Mouse (Mus musculus) liver, adult 2 months (tissue): ENCODE data around the gene Bpifc. TPM values are rescaled to one million over a fixed set of nuclear protein-coding genes. Genes with fewer than 3 reads are reported as not detected.

Experiments used
- DNase-seq: peaks from one replicate; pipeline ENCODE4 v3.0.0-alpha.2; 2011; ENCODE audit warnings: low read depth, low spot score; ENCODE audit errors: extremely low read depth
- H3K27ac ChIP-seq: fragments of 200-500 bp; replicated peaks from 2 replicates; pipeline ENCODE4 v1.5.1; 2012; ENCODE audit warnings: low read depth, mild to moderate bottlenecking, control low read depth, inconsistent platforms, low read length; ENCODE audit not compliant: insufficient read depth
- H3K27me3 ChIP-seq: fragments of 200-500 bp; 2 replicates; pipeline ENCODE4 v1.6.1; 2012; ENCODE audit warnings: mild to moderate bottlenecking, moderate library complexity, low read length, inconsistent platforms; ENCODE audit not compliant: control insufficient read depth, insufficient read depth
- H3K36me3 ChIP-seq: fragments of 200-500 bp; 2 replicates; pipeline ENCODE4 v1.6.1; 2012; ENCODE audit warnings: low read length, inconsistent platforms; ENCODE audit not compliant: control insufficient read depth, insufficient read depth
- H3K4me1 ChIP-seq: fragments of 200-500 bp; 2 replicates; pipeline ENCODE4 v1.6.1; 2011; ENCODE audit warnings: low read length; ENCODE audit not compliant: control insufficient read depth, insufficient read depth
- H3K4me3 ChIP-seq: fragments of 200-500 bp; 2 replicates; pipeline ENCODE4 v1.5.1; 2011; ENCODE audit warnings: low read depth, mild to moderate bottlenecking, control low read depth, low read length, moderate library complexity; ENCODE audit not compliant: insufficient read depth
- H3K79me2 ChIP-seq: fragments of 200-500 bp; 2 replicates; pipeline ENCODE4 v1.6.1; 2012; ENCODE audit warnings: inconsistent platforms, mild to moderate bottlenecking, low read length, moderate library complexity; ENCODE audit not compliant: control insufficient read depth, insufficient read depth
- H3K9ac ChIP-seq: fragments of 200-500 bp; 2 replicates; pipeline ENCODE4 v1.6.1; 2012; ENCODE audit warnings: low read depth, mild to moderate bottlenecking, control low read depth, inconsistent platforms, low read length
- CTCF ChIP-seq: fragments of 200-500 bp; IDR thresholded peaks from 2 replicates; pipeline ENCODE4 v1.5.1; 2011; ENCODE audit warnings: low read depth, low read length, control low read depth
- POLR2A ChIP-seq: fragments of 200-500 bp; IDR thresholded peaks from 2 replicates; pipeline ENCODE4 v1.6.1; 2011; ENCODE audit warnings: low read length, control low read depth; ENCODE audit not compliant: insufficient read depth; ENCODE audit errors: extremely low read depth
- WGBS: fragments of 180-500 bp; shearing (Covaris S2); methylation state at CpG from one replicate; pipeline ENCODE4 v1.1.7; 2018; 5-methylcytosine and 5-hydroxymethylcytosine counted together
- polyA plus RNA-seq: library from polyadenylated mRNA; depleted of rRNA; stranded (reverse); fragments of >200 nt; gene quantifications from 2 replicates; pipeline ENCODE4 v1.2.3, GENCODE M21; 2012; rRNA removed
- total RNA-seq: library from RNA; depleted of rRNA; stranded (reverse); fragments of >200 nt; gene quantifications from 2 replicates; pipeline ENCODE4 v1.2.3, GENCODE M21; 2014; rRNA removed

The Bpifc gene
- total RNA-seq, result not detected in 2 replicates
- polyA plus RNA-seq, result not detected in 2 replicates

DNA sequence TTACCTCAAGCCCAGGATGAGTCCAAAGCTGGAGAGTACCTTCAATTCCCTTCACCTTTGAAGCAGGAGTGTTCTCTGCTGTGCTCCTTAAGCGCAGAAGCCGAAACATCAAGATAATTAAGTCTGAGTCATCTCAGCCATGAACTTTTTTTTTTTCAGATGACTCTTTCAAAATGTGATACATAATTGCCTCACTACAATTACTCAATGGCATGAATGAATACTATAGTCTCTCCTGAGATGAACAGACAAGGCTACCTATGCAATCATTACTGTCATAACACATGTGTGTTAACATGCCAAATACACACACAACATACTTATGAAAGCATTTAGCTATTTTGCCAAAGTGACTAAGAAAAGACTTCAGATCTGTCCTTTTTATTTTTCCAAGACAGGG lies at the start of gene Bpifc:
Gene Bpifc, minus strand, starts transcription at position 115 of the 400 bp plus-strand sequence.
- H3K4me3 ChIP-seq, result no peak within 1 kb of the TSS
- H3K79me2 ChIP-seq, result no peaks in the 10 kb centered on the region
- WGBS, result 92% methylated on average over 2 of the region's 2 CpGs
- H3K9ac ChIP-seq, result no peak within 1 kb of the TSS
- H3K27me3 ChIP-seq, result no peaks in the 10 kb centered on the region
- no peak within 1 kb of the TSS for H3K27ac ChIP-seq
- no peak for TF ChIP-seq POLR2A
- TF ChIP-seq CTCF, result no peak
- no peaks in the 10 kb centered on the region for H3K4me1 ChIP-seq
- no peak for DNase-seq
- no peaks in the 10 kb centered on the region for H3K36me3 ChIP-seq

DNA sequence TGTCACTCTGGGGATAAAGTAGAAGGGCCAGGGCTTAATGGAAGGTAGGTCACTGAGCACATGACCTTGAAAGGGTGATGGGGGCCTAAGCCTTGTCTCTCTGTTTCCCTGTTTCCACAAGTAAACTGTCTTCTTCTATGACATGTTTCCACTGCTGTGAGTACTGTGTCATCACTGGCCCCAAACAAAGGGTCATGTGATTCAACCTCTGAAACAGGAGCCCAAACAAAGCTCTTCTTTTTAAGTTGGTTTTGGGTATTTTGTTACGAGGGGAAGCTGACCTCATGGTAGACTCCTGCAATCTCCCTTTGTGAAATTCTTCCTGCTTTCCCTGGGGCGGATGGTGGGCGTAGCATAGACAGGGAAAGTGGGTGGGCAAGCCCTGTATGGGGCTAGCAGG lies 48.6 kb upstream of the Bpifc start:
- Histone ChIP-seq H3K36me3 (no peaks in the 10 kb centered on the region), H3K79me2 (no peaks in the 10 kb centered on the region), H3K27ac (no peak overlapping the region), H3K4me3 (no peak overlapping the region), H3K9ac (no peak overlapping the region), H3K4me1 (no peaks in the 10 kb centered on the region), H3K27me3 (no peaks in the 10 kb centered on the region)
- no peak for DNase-seq
- TF ChIP-seq CTCF (no peak), POLR2A (no peak)
- WGBS, result 79% methylated on average over 3 of the region's 3 CpGs

DNA sequence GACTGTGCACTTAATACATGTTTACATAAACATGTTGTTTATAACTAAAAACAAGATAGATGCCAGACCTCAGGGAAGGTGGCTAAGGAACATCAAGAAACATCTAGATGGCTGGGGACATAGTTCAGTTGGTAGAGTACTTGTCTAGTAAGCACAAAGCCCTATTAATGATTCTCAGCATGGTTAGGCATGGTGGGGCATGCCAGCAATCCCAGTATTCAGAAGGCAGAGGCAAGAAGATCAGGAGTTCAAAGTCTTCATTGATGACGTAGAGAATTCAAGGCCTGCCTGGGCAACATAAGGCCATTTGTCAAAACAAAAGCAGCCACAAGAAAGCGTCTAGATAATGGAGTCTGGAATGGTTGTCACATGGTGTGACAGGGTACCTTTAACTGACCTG lies 46.0 kb upstream of the Bpifc start:
- no peaks in the 10 kb centered on the region for H3K27me3 ChIP-seq
- H3K4me1 ChIP-seq, result no peaks in the 10 kb centered on the region
- H3K36me3 ChIP-seq, result no peaks in the 10 kb centered on the region
- no peak overlapping the region for H3K27ac ChIP-seq
- no peak overlapping the region for H3K9ac ChIP-seq
- WGBS, result 58% methylated on average over 2 of the region's 2 CpGs
- H3K4me3 ChIP-seq, result no peak overlapping the region
- TF ChIP-seq POLR2A (no peak), CTCF (no peak)
- peak; percentile 46 for DNase-seq
- no peaks in the 10 kb centered on the region for H3K79me2 ChIP-seq

DNA sequence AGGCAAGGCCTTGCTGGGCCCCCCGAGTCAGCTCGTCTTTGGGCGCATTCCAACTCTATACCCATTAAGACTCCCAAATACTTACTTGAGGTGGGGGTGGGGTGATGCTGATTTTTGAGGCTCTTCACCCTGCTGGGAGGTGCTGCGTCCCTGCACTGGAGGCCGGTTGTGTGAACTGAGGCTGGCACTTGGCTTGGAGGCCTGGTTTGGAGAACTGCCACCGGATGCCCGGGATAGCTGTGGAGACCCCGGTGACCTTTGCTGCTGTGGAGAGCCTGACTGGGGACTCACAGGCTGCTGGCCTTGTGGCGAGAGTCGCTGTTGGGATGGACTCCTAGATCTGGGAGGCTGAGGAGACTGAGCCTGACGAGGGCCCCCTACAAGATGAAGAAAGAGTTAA lies 45.6 kb upstream of the Bpifc start:
- Histone ChIP-seq H3K36me3 (no peaks in the 10 kb centered on the region), H3K4me3 (no peak overlapping the region), H3K9ac (no peak overlapping the region), H3K79me2 (no peaks in the 10 kb centered on the region), H3K4me1 (no peaks in the 10 kb centered on the region), H3K27ac (no peak overlapping the region), H3K27me3 (no peaks in the 10 kb centered on the region)
- DNase-seq, result no peak
- TF ChIP-seq CTCF, result no peak
- no peak for TF ChIP-seq POLR2A
- 92% methylated on average over 11 of the region's 11 CpGs for WGBS

DNA sequence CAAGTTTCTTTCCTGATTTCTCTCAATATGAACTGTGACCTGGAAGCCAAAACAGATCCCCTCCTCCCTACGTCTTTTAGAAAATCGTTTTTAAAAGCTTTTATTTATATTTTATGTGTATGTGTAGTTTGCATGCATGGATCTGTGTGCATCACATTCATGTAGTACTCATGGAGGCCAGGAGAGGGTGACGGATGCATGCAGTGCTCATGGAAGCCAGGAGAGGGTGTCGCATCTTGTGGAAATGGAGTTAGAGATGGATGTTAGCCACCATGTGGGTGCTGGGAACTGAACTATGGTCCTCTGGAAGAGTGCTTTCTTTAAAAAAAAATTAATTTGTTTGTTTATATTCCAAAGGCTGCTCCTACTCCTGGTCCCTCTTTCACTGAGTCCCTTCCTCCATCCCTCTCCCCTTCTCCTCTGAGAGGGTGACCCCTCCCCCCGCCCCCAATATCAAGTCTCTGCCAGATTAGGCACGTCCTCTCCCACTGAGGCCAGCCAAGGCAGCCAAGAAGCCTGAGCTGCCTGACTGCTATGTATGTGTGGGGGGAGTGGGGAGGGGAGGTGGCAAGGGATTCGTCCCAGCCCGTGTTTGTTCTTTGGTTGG lies 44.7 kb upstream of the Bpifc start:
- TF ChIP-seq CTCF (peak; percentile 16; the same call in 1 of the 2 replicates), POLR2A (no peak)
- H3K27ac ChIP-seq, result no peak overlapping the region
- DNase-seq, result no peak
- H3K27me3 ChIP-seq, result no peaks in the 10 kb centered on the region
- H3K4me3 ChIP-seq, result no peak overlapping the region
- no peak overlapping the region for H3K9ac ChIP-seq
- no peaks in the 10 kb centered on the region; the same call in 1 of the 2 replicates for H3K36me3 ChIP-seq
- WGBS, result 84% methylated on average over 8 of the region's 8 CpGs
- no peaks in the 10 kb centered on the region for H3K79me2 ChIP-seq
- no peaks in the 10 kb centered on the region for H3K4me1 ChIP-seq

DNA sequence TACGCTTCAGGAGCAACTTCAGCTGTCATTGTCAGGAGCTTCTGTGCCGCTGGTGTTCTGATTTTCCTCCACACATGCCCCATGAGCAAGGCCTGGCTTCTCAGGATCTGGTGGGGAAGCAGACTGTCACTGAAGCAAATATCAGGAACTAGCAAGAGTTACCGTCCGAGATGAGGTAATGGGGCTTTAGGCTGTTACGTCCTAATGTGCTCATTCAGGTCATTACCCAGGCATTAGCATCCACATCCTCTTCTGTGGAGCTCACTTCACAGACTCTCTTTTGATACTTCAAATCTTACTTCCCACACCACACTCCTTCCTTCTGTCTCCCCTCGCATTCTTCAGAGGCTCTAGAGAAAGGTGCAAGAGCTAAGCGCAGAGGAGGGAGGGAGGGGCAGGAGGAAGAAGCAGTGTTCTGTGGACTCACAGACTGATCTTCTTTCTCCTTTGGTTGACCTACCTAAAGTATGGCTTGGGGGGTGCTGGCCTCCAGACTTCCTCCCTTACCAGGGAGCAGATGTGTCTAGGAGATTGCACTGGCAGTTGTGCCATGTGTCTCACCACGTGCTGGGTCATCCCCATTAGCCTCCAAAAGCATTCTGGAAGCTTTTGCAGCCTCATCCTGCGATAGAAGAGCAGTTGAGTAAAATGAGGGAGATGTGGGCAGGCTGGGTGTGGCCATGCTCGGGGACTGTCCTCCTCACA lies 41.3 kb upstream of the Bpifc start:
- H3K27me3 ChIP-seq, result no peaks in the 10 kb centered on the region
- H3K79me2 ChIP-seq, result no peaks in the 10 kb centered on the region
- H3K36me3 ChIP-seq, result peaks cover 12% of the 10 kb centered on the region; the same call in 1 of the 2 replicates
- H3K9ac ChIP-seq, result no peak overlapping the region
- H3K4me3 ChIP-seq, result no peak overlapping the region
- 84% methylated on average over 10 of the region's 10 CpGs for WGBS
- no peak for DNase-seq
- TF ChIP-seq POLR2A (no peak), CTCF (no peak)
- H3K4me1 ChIP-seq, result no peaks in the 10 kb centered on the region
- no peak overlapping the region for H3K27ac ChIP-seq
